Mouse (Mus musculus) lung, embryonic 15.5 days (tissue): ENCODE data around the gene Ice1. TPM values are rescaled to one million over a fixed set of nuclear protein-coding genes. Genes with fewer than 3 reads are reported as not detected.
A peak's percentile ranks its signal among the peaks of the same experiment; 100 is the strongest.

Source experiments
- ATAC-seq: fragments of 200-750 bp; cut with Nextera tagmentation; 2 replicates; pipeline ENCODE4 v1.8.0; 2017; ENCODE audit warnings: moderate number of reproducible peaks, borderline replicate concordance; ENCODE audit not compliant: low FRiP score, low TSS enrichment; ENCODE audit errors: extremely low read depth
- H3K27ac ChIP-seq: fragments of 300-500 bp; sonication (generic); 2 replicates; pipeline ENCODE4 v1.5.1; 2015; ENCODE audit warnings: moderate library complexity, mild to moderate bottlenecking, inconsistent platforms
- H3K27me3 ChIP-seq: fragments of 300-500 bp; sonication (generic); 2 replicates; pipeline ENCODE4 v1.6.1; 2015; ENCODE audit warnings: inconsistent platforms
- H3K36me3 ChIP-seq: fragments of 300-500 bp; sonication (generic); 2 replicates; pipeline ENCODE4 v1.6.1; 2015; ENCODE audit warnings: inconsistent platforms
- H3K4me1 ChIP-seq: fragments of 300-500 bp; sonication (generic); 2 replicates; pipeline ENCODE4 v1.6.1; 2015; ENCODE audit warnings: inconsistent platforms
- H3K4me2 ChIP-seq: fragments of 300-500 bp; sonication (generic); 2 replicates; pipeline ENCODE4 v1.6.1; 2015; ENCODE audit warnings: inconsistent platforms, mild to moderate bottlenecking, moderate library complexity
- H3K4me3 ChIP-seq: fragments of 300-500 bp; sonication (generic); 2 replicates; pipeline ENCODE4 v1.5.1; 2015; ENCODE audit warnings: mild to moderate bottlenecking, inconsistent platforms
- H3K9ac ChIP-seq: fragments of 300-500 bp; sonication (generic); 2 replicates; pipeline ENCODE4 v1.6.1; 2015; ENCODE audit warnings: inconsistent platforms
- H3K9me3 ChIP-seq: fragments of 300-500 bp; sonication (generic); 2 replicates; pipeline ENCODE4 v1.6.1; 2016; ENCODE audit warnings: inconsistent platforms
- WGBS: fragments of 180-500 bp; shearing (Covaris S2); methylation state at CpG from one replicate; pipeline ENCODE4 v1.1.7; 2015; 5-methylcytosine and 5-hydroxymethylcytosine counted together
- polyA plus RNA-seq: library from polyadenylated mRNA; unstranded; fragments of >200 nt; fragmentation: Nextera tagmentation; extraction: Ambion mirVana; gene quantifications from 2 replicates; pipeline ENCODE4 v1.2.1, GENCODE M21; 2015

Gene Ice1
- polyA plus RNA-seq, 1 experiment from 2014 or later, result 16.7 TPM

GRCm38 (mm10) chr13:70636706-70637105 is 728 bp downstream of the Ice1 start:
- Histone ChIP-seq H3K4me1 (peaks cover 15% of the 10 kb centered on the region), H3K36me3 (no peaks in the 10 kb centered on the region), H3K4me3 (peak overlapping the region; percentile 92), H3K4me2 (peak overlapping the region; percentile 62), H3K27me3 (no peaks in the 10 kb centered on the region), H3K27ac (no peak overlapping the region), H3K9ac (peak overlapping the region; percentile 90), H3K9me3 (no peaks in the 10 kb centered on the region)
- no peak for ATAC-seq
- WGBS, result 16% methylated on average over 10 of the region's 10 CpGs

- Histone ChIP-seq H3K27ac (no peak overlapping the region), H3K27me3 (no peaks in the 10 kb centered on the region), H3K4me1 (peaks cover 15% of the 10 kb centered on the region), H3K4me2 (peak overlapping the region; percentile 62; the same call in 1 of the 2 replicates), H3K9ac (0 out of 2 replicates have a peak overlapping the region, but pooled peaks have one; percentile 5), H3K4me3 (no peak overlapping the region), H3K36me3 (no peaks in the 10 kb centered on the region), H3K9me3 (no peaks in the 10 kb centered on the region)
- ATAC-seq, result no peak
- WGBS, result 48% methylated on average over 2 of the region's 2 CpGs
Observed at GRCm38 (mm10) chr13:70635591-70635990, 1.8 kb downstream of the Ice1 start.

- no peak for ATAC-seq
- Histone ChIP-seq H3K9ac (no peak overlapping the region), H3K27me3 (no peaks in the 10 kb centered on the region), H3K4me3 (no peak overlapping the region), H3K9me3 (no peaks in the 10 kb centered on the region), H3K4me2 (no peak overlapping the region), H3K4me1 (no peaks in the 10 kb centered on the region), H3K36me3 (no peaks in the 10 kb centered on the region), H3K27ac (no peak overlapping the region)
- WGBS, result 84% methylated on average over 4 of the region's 4 CpGs
Observed at GRCm38 (mm10) chr13:70626416-70626815, 11.0 kb downstream of the Ice1 start.

- no peak for ATAC-seq
- Histone ChIP-seq H3K4me3 (no peak overlapping the region), H3K4me1 (no peaks in the 10 kb centered on the region), H3K4me2 (no peak overlapping the region), H3K27ac (no peak overlapping the region), H3K27me3 (no peaks in the 10 kb centered on the region), H3K9ac (no peak overlapping the region), H3K36me3 (no peaks in the 10 kb centered on the region), H3K9me3 (no peaks in the 10 kb centered on the region)
- 58% methylated on average over 1 of the region's 1 CpGs for WGBS
Observed at GRCm38 (mm10) chr13:70625665-70626064, 11.8 kb downstream of the Ice1 start.

- WGBS, result 76% methylated on average over 4 of the region's 4 CpGs
- no peak for ATAC-seq
- H3K9ac ChIP-seq, result no peak overlapping the region
Observed at GRCm38 (mm10) chr13:70624445-70624844, 13.0 kb downstream of the Ice1 start.

DNA sequence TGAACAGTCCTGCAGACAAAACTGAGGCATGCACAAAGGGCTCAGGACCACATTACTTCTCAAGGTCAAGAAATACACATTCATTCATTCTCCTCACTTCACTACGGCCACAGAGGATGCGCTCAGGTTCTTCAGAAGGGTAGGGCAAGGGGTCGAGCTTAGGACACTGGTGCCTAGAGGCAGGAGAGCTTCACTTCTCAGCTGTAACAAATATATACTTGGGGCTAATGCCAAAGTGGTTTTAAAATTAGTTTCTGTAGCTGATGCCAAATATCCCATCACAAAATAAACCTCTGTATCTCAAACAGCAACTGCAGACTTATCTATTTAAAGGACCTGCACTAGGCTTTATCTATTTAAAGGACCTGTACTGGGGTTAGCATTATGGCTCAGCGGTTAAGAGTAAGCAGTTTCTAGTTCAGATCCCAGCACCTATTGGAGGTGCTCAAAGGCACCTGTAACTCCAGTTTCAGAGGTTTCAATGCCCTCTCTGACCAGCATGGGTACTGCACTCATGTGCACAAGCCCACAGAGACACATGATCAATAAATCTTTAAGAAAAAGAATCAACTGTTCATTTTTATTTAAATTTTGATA is 14.9 kb downstream of the Ice1 start:
- ATAC-seq, result no peak
- no peak overlapping the region for H3K9ac ChIP-seq
- H3K36me3 ChIP-seq, result peaks cover 26% of the 10 kb centered on the region; the same call in 1 of the 2 replicates
- no peak overlapping the region for H3K4me2 ChIP-seq
- H3K9me3 ChIP-seq, result no peaks in the 10 kb centered on the region
- WGBS, result 89% methylated on average over 4 of the region's 4 CpGs
- H3K27me3 ChIP-seq, result no peaks in the 10 kb centered on the region
- H3K27ac ChIP-seq, result no peak overlapping the region
- H3K4me3 ChIP-seq, result no peak overlapping the region
- no peaks in the 10 kb centered on the region for H3K4me1 ChIP-seq

More at GRCm38 (mm10) chr13:70624445-70624844, 13.0 kb downstream of the Ice1 start:
- Histone ChIP-seq H3K27me3 (no peaks in the 10 kb centered on the region), H3K27ac (no peak overlapping the region), H3K36me3 (peaks cover 11% of the 10 kb centered on the region; the same call in 1 of the 2 replicates), H3K9me3 (no peaks in the 10 kb centered on the region), H3K4me3 (no peak overlapping the region), H3K4me1 (no peaks in the 10 kb centered on the region), H3K4me2 (no peak overlapping the region)

- Histone ChIP-seq H3K4me3 (no peak overlapping the region), H3K27me3 (no peaks in the 10 kb centered on the region), H3K4me2 (no peak overlapping the region), H3K9ac (no peak overlapping the region), H3K27ac (no peak overlapping the region), H3K9me3 (no peaks in the 10 kb centered on the region), H3K4me1 (no peaks in the 10 kb centered on the region), H3K36me3 (peaks cover 31% of the 10 kb centered on the region)
- no peak for ATAC-seq
- WGBS, result 96% methylated on average over 9 of the region's 9 CpGs
Observed at GRCm38 (mm10) chr13:70621509-70621908, 15.9 kb downstream of the Ice1 start.

GRCm38 (mm10) chr13:70612837-70613236 is 24.6 kb downstream of the Ice1 start:
- WGBS, result 73% methylated on average over 2 of the region's 2 CpGs
- no peak for ATAC-seq
- Histone ChIP-seq H3K4me2 (no peak overlapping the region), H3K27me3 (no peaks in the 10 kb centered on the region), H3K4me1 (no peaks in the 10 kb centered on the region), H3K9me3 (no peaks in the 10 kb centered on the region), H3K9ac (no peak overlapping the region), H3K4me3 (no peak overlapping the region), H3K36me3 (peaks cover 74% of the 10 kb centered on the region), H3K27ac (no peak overlapping the region)

DNA sequence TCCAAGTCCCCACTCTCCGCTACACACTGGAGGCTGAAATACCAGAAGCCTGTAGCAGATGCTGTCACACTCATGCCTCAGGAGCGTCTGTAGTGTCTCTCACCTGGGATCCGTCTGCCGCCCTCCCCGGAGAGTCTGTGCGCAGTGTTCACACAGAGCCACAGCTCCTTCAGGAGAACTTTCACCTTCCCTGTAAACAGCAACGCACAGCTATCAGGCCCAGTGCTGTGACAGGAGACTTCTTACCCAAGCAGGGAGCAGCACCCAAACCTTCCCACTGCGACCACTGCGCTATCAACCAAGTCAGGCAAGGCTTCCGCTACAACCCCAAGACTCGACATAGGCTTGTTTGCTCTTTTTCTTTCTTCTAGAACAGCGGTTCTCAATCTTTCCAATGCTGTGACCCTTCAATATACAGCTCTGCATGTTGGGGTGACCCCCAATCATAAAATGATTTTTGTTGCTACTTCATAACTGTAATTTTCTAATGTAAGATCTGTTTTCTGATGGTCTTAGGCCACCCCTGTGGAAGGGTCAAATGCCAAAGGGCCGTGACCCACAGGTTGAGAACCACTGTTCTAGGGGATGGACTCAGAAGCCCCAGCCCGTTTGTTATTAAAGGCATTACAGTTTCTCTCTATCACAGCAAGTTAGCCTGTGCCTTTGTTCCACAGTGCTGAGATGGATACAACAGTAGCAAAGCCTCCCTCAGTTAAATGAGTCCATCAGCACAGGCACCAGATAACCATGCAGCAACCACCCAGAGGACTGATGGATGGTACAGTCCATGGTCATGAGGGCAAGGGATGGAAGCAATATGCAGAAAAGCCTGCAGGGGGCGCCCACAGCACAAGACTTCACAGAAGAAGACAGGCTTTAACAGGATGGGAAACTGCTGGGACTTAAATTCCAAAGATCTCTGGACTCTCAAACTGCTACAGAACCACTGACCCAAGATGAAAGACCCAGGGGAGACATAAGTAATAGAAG is 26.7 kb downstream of the Ice1 start:
- H3K9me3 ChIP-seq, result no peaks in the 10 kb centered on the region
- H3K4me1 ChIP-seq, result no peaks in the 10 kb centered on the region
- no peaks in the 10 kb centered on the region for H3K27me3 ChIP-seq
- H3K9ac ChIP-seq, result no peak overlapping the region
- ATAC-seq, result no peak
- no peak overlapping the region for H3K4me2 ChIP-seq
- H3K27ac ChIP-seq, result no peak overlapping the region
- H3K4me3 ChIP-seq, result no peak overlapping the region
- WGBS, result 84% methylated on average over 15 of the region's 15 CpGs
- H3K36me3 ChIP-seq, result peaks cover 81% of the 10 kb centered on the region

- H3K9ac ChIP-seq, result no peak overlapping the region
- no peak for ATAC-seq
- no peak overlapping the region for H3K4me3 ChIP-seq
- H3K27me3 ChIP-seq, result no peaks in the 10 kb centered on the region
- no peaks in the 10 kb centered on the region for H3K9me3 ChIP-seq
- no peaks in the 10 kb centered on the region for H3K4me1 ChIP-seq
- peaks cover 82% of the 10 kb centered on the region for H3K36me3 ChIP-seq
- 81% methylated on average over 3 of the region's 3 CpGs for WGBS
- no peak overlapping the region for H3K27ac ChIP-seq
- no peak overlapping the region for H3K4me2 ChIP-seq
Observed at GRCm38 (mm10) chr13:70609632-70610031, 27.8 kb downstream of the Ice1 start.

DNA sequence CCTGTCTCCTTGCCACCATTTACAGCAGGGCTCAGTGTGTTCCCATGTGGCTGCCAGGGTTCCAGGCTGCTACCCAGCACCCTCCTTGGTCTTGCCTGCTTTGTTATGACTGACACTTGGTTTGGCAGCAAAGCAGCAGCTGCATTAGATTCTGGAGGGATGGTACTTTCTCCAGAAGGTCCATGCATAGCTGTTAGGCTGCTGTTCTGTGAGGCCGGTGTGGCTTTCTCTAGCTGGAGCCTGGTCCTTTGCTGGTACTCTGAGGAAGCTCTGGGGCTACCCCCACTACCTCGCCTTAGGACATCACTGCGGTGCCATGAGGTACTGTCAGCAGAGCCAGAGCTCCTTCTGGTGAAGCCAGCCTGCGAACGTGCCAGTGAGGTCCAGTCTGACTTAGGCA is 32.1 kb downstream of the Ice1 start:
- no peak overlapping the region for H3K4me2 ChIP-seq
- no peak for ATAC-seq
- H3K4me3 ChIP-seq, result no peak overlapping the region
- H3K36me3 ChIP-seq, result peaks cover 95% of the 10 kb centered on the region
- WGBS, result 94% methylated on average over 5 of the region's 5 CpGs
- H3K4me1 ChIP-seq, result no peaks in the 10 kb centered on the region
- no peak overlapping the region for H3K27ac ChIP-seq
- no peak overlapping the region for H3K9ac ChIP-seq
- H3K9me3 ChIP-seq, result no peaks in the 10 kb centered on the region
- no peaks in the 10 kb centered on the region for H3K27me3 ChIP-seq

DNA sequence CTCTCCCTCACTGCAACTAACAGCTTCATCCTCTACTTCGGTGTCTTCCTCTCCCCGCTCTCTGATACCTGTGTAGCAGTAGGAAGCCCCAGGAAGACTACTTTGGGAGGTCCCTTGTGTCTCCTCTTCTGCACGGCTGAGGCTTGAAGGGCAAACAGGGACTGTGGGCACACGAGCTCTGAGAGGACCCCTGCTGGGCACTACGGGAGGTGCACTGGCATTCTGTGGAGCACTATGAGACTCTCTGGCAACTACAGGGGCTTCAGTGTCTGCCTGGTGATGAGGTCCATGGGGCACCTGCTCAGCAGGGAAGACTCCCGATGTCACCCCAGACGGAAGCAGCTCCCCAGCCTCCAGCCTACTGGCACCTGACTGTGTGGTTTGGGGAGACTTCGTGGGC is 32.7 kb downstream of the Ice1 start:
- ATAC-seq, result no peak
- Histone ChIP-seq H3K27ac (no peak overlapping the region), H3K4me3 (no peak overlapping the region), H3K9ac (no peak overlapping the region), H3K27me3 (no peaks in the 10 kb centered on the region), H3K36me3 (peaks cover 91% of the 10 kb centered on the region), H3K9me3 (no peaks in the 10 kb centered on the region), H3K4me1 (no peaks in the 10 kb centered on the region), H3K4me2 (no peak overlapping the region)
- 83% methylated on average over 8 of the region's 8 CpGs for WGBS
